Mouse (Mus musculus): ENCODE data around the gene Tcf21. TPM values are rescaled to one million over a fixed set of nuclear protein-coding genes. Genes with fewer than 3 reads are reported as not detected.

Gene Tcf21
- polyA plus RNA-seq, 1 experiment from 2014 or later = 95.3 TPM

DNA sequence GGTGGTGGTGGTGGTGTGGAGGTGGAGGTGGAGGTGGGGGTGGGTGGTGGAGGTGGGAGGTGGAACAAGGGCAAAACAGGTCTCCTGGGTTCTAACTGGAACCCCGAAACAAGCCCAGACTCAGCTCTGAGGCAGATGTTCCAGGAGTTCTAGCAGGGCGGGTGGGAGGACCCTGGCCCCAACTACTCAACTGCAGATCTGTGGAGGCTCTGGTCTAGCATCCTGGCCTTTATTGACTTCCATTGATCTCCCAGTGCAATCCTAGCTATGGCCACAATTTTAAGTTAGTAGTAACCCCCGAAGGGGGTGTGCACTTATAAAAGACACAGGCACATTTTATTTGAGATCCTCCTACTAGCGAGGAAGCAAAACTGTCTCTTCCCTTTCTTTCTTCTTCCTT, 2.0 kb downstream of the Tcf21 start:
- H3K27me3 ChIP-seq (ENCODE audit: control insufficient read depth, insufficient read depth, low read length) = 0 out of 2 replicates have a peak, but pooled peaks cover 4% of the 10 kb centered on the region
- no peaks in the 10 kb centered on the region for H3K36me3 ChIP-seq (ENCODE audit: control insufficient read depth, insufficient read depth, low read length)
- ATAC-seq (ENCODE audit: low FRiP score, low TSS enrichment) (no peak), DNase-seq (ENCODE audit: low spot score) (no peak)
- TF ChIP-seq EP300 (optimal IDR thresholded peaks at IDR 0.05) = no peak
- no peak for TF ChIP-seq CTCF (IDR thresholded peaks at IDR 0.05; ENCODE audit: low read depth)
- WGBS = 5% methylated on average over 4 of the region's 4 CpGs
- peak overlapping the region; percentile 70 for H3K9ac ChIP-seq (ENCODE audit: low read length)
- H3K27ac ChIP-seq (replicated peaks) = peak overlapping the region; percentile 85
- H3K4me1 ChIP-seq (replicated peaks; ENCODE audit: control insufficient read depth, insufficient read depth) = peaks cover 2% of the 10 kb centered on the region; the same call in 1 of the 2 replicates
- H3K9me3 ChIP-seq (ENCODE audit: control insufficient read depth, low read length) = no peaks in the 10 kb centered on the region
- peak overlapping the region; percentile 47 for H3K4me2 ChIP-seq (replicated peaks; ENCODE audit: low read depth)
- H3K4me3 ChIP-seq (ENCODE audit: low read depth, low read length) = peak overlapping the region; percentile 46

DNA sequence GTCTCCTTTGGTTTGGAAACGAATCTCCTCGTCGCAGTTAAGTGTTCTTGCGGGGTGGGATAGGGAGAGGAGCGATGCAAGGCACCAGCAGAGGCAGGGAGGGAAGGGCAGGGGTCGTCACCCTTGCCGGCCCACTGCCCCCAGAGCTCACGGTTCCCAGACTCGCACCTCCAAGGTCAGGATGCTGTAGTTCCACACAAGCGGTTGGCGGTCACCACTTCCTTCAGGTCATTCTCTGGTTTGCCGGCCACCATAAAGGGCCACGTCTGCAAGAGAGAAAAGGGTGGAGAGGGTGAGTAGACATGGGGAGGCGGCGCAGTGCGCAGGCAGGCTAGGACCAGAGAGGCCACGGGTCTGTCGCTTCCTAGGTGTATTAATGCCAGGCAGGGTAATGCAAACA, 2.4 kb downstream of the Tcf21 start:
- peak overlapping the region; percentile 47 for H3K4me2 ChIP-seq (replicated peaks; ENCODE audit: low read depth)
- peak overlapping the region; percentile 46 for H3K4me3 ChIP-seq (ENCODE audit: low read depth, low read length)
- ATAC-seq (ENCODE audit: low FRiP score, low TSS enrichment) (no peak), DNase-seq (ENCODE audit: low spot score) (no peak)
- peak overlapping the region; percentile 70 for H3K9ac ChIP-seq (ENCODE audit: low read length)
- TF ChIP-seq EP300 (optimal IDR thresholded peaks at IDR 0.05) (no peak), CTCF (IDR thresholded peaks at IDR 0.05; ENCODE audit: low read depth) (no peak)
- H3K27me3 ChIP-seq (ENCODE audit: control insufficient read depth, insufficient read depth, low read length) = 0 out of 2 replicates have a peak, but pooled peaks cover 4% of the 10 kb centered on the region
- H3K9me3 ChIP-seq (ENCODE audit: control insufficient read depth, low read length) = no peaks in the 10 kb centered on the region
- WGBS = 7% methylated on average over 18 of the region's 18 CpGs
- H3K4me1 ChIP-seq (replicated peaks; ENCODE audit: control insufficient read depth, insufficient read depth) = peaks cover 2% of the 10 kb centered on the region; the same call in 1 of the 2 replicates
- no peaks in the 10 kb centered on the region for H3K36me3 ChIP-seq (ENCODE audit: control insufficient read depth, insufficient read depth, low read length)
- H3K27ac ChIP-seq (replicated peaks) = peak overlapping the region; percentile 85

DNA sequence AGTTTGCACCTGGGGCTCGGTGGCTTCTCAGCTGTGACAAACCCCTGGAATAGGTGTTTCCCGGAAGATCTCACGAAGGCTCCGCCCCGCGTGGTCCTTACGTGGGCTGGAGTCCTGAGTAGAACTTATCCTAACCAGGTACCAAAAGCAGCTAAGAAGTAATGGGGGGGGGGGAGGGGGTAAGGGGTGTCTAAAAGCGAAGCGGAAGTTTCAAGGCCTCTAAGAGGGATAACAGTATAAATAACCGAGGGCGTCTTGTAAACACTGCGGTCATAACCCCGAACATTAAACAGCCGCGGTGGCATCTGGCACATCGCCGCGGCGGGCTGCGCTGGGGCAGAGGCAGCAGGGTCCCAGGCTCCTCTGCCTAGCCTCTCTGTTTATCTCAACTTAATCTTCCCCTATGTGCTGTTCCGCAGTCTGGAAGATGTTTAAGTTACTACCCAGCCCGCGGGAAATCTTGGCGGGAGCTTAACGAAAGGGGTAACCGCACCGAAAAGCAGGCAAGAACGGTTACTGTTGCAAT, 3.7 kb downstream of the Tcf21 start:
- Histone ChIP-seq H3K4me2 (replicated peaks; ENCODE audit: low read depth) (peak overlapping the region; percentile 49), H3K27me3 (ENCODE audit: control insufficient read depth, insufficient read depth, low read length) (0 out of 2 replicates have a peak, but pooled peaks cover 4% of the 10 kb centered on the region), H3K9ac (ENCODE audit: low read length) (peak overlapping the region; percentile 61), H3K9me3 (ENCODE audit: control insufficient read depth, low read length) (no peaks in the 10 kb centered on the region), H3K27ac (replicated peaks) (peak overlapping the region; percentile 86), H3K4me3 (ENCODE audit: low read depth, low read length) (peak overlapping the region; percentile 42), H3K4me1 (replicated peaks; ENCODE audit: control insufficient read depth, insufficient read depth) (peaks cover 2% of the 10 kb centered on the region; the same call in 1 of the 2 replicates), H3K36me3 (ENCODE audit: control insufficient read depth, insufficient read depth, low read length) (no peaks in the 10 kb centered on the region)
- DNase-seq (ENCODE audit: low spot score) (no peak), ATAC-seq (ENCODE audit: low FRiP score, low TSS enrichment) (peak; percentile 15; the same call in 1 of the 2 replicates)
- TF ChIP-seq CTCF (IDR thresholded peaks at IDR 0.05; ENCODE audit: low read depth) = no peak
- TF ChIP-seq EP300 (optimal IDR thresholded peaks at IDR 0.05) = no peak
- under 1% methylated on average over 28 of the region's 28 CpGs for WGBS

DNA sequence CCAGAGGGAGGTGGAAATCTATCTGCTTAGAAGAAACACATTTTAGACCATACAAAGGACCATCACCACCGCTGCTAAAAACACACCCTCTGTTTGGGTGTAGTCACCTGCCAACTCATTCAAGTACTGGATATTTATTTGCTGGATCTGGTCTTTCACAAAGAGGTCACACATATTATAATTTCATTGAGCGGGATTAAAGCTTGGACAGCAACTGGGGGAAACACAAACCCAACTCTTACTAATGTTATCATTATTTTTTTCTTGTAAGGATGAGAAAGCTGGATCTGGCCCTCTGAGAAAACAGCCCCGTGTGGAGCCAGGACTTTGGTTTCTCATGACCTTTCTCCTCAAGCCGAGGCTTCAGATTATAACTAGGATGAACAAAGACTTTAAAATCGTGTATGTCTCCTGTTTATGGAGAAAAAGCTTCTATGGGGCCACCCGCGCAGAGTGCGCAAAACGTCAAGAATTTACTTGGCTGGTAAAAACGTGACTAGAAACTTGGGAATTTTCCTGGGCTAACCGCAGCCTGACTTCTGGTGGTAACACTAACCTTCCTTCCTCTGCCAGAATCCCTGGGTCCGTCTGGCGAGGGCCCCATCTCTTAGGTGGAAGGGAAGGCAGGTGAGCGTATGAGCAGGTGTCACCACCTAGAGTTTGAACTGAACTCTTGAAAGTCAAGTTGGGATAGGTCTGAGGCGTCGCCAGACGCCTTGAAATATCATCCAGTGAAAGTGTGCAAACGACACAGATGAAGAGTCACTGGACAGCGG, 4.3 kb downstream of the Tcf21 start:
- no peak for ATAC-seq (ENCODE audit: low FRiP score, low TSS enrichment)
- H3K4me3 ChIP-seq (ENCODE audit: low read depth, low read length) = peak overlapping the region; percentile 42
- TF ChIP-seq CTCF (IDR thresholded peaks at IDR 0.05; ENCODE audit: low read depth) = no peak
- TF ChIP-seq EP300 (optimal IDR thresholded peaks at IDR 0.05) = no peak
- no peaks in the 10 kb centered on the region for H3K36me3 ChIP-seq (ENCODE audit: control insufficient read depth, insufficient read depth, low read length)
- whole genome bisulfite sequencing = 9% methylated on average over 19 of the region's 19 CpGs
- H3K9ac ChIP-seq (ENCODE audit: low read length) = peak overlapping the region; percentile 61
- H3K4me1 ChIP-seq (replicated peaks; ENCODE audit: control insufficient read depth, insufficient read depth) = peaks cover 2% of the 10 kb centered on the region; the same call in 1 of the 2 replicates
- H3K27me3 ChIP-seq (ENCODE audit: control insufficient read depth, insufficient read depth, low read length) = 0 out of 2 replicates have a peak, but pooled peaks cover 4% of the 10 kb centered on the region
- H3K27ac ChIP-seq (replicated peaks) = peak overlapping the region; percentile 86
- peak overlapping the region; percentile 49 for H3K4me2 ChIP-seq (replicated peaks; ENCODE audit: low read depth)
- DNase-seq (ENCODE audit: low spot score) = no peak
- no peaks in the 10 kb centered on the region for H3K9me3 ChIP-seq (ENCODE audit: control insufficient read depth, low read length)

DNA sequence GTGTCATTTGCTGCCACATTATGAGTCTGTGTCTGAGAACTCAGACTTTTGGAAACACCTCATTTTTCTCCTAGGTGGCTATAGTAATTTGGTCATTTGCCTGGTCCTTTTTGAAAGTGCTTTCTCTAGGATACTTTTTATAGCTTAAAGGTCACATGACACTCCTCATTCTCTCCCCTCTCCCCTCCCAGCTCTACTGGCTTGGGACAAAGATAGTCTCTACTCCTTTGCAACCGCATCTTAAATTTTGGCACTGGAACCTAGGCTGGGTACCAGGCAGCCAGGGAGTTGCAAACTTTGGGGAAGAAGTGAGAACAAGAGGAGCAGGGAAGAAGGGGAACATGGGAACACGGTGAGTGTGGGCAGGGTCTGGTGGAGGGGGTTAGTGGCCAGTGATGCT, 5.2 kb downstream of the Tcf21 start:
- H3K4me3 ChIP-seq (ENCODE audit: low read depth, low read length) = peak overlapping the region; percentile 42
- peak overlapping the region; percentile 27; the same call in 1 of the 2 replicates for H3K9ac ChIP-seq (ENCODE audit: low read length)
- no peaks in the 10 kb centered on the region for H3K36me3 ChIP-seq (ENCODE audit: control insufficient read depth, insufficient read depth, low read length)

More for the DNA sequence above, 5.2 kb downstream of the Tcf21 start:
- Histone ChIP-seq H3K4me2 (replicated peaks; ENCODE audit: low read depth) (peak overlapping the region; percentile 49), H3K27ac (replicated peaks) (peak overlapping the region; percentile 86), H3K27me3 (ENCODE audit: control insufficient read depth, insufficient read depth, low read length) (0 out of 2 replicates have a peak, but pooled peaks cover 4% of the 10 kb centered on the region), H3K9me3 (ENCODE audit: control insufficient read depth, low read length) (no peaks in the 10 kb centered on the region), H3K4me1 (replicated peaks; ENCODE audit: control insufficient read depth, insufficient read depth) (peaks cover 2% of the 10 kb centered on the region; the same call in 1 of the 2 replicates)
- TF ChIP-seq EP300 (optimal IDR thresholded peaks at IDR 0.05) (no peak), CTCF (IDR thresholded peaks at IDR 0.05; ENCODE audit: low read depth) (no peak)
- 0% methylated on average over 2 of the region's 2 CpGs for WGBS
- ATAC-seq (ENCODE audit: low FRiP score, low TSS enrichment) = no peak
- DNase-seq (ENCODE audit: low spot score) = no peak
